Mouse (Mus musculus): Measurements from ENCODE around the gene Map2.

The Map2 gene

DNA sequence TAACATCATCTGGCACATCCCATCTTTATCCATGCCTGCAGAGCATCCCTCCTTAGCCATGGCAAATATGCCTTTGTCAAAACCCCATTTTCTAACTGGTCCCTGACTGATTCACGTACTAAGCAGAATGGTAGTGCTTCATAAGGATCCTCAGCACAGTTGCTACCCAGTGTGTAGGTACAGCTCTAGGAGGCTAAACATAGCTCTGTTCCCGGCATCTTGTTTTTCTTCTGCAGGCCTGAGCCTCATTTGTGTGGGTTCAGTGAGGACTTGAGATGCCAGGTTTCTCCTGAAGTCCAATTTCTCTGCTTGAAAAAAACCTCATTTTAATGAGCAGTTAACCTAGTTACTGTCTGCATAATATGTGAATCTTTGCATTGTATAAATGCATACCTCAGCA lies 30.4 kb downstream of the Map2 start:
- DNase-seq (ENCODE audit: low read depth, low spot score) = no peak

DNA sequence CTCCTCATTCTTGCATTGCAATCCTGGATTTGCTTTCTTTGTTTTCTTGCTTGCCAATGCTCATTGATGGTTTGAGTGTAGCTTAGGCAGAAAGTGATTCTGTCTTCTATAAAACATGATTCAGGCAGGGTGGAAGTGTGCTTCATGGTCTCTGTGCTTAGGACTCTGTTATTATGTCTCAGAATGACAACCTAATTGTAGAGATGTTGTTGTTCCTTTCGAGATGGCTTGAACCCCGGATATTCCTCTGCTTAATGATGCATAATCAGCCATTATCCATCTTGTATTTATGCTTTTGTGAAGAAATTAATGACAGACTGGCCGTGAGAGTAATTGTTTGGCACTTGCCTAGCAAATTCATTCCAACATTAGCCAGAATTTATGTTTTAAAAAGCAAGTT lies 31.8 kb downstream of the Map2 start:
- no peak for DNase-seq (ENCODE audit: low read depth, low spot score)

DNA sequence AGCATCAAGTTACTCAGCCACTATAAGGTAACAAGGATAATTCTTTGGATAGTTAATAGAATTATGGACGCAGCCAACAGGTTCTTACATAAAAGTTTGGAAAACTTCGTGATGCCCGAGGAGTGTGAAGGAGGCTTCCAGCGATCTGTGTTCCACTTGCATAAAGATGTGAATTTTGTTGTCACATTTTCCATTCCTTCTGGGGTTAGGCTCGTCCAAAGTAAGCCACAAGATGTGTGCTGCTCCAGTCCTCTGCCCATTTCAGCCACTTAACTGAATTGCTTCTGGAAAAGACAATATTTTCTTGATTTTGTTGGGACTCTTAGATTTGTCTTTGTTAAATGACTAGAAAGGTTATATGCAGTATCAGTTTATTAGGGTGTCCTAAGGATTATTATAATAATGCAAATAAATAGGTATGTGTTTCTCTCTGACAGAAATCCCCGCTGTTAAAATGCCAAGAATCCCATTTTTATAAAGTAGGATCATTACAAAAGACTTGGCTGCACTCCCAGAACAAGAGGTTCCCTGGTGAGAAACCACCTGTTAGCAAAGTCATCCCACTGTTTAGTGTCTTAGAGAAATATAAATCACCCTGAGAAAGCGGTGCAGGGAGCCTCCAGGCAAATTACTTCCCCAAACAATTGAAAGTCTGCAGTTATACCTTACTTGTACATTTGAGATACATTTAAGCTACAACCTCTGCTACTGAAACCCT lies 36.2 kb downstream of the Map2 start:
- DNase-seq (ENCODE audit: low read depth, low spot score) = no peak

DNA sequence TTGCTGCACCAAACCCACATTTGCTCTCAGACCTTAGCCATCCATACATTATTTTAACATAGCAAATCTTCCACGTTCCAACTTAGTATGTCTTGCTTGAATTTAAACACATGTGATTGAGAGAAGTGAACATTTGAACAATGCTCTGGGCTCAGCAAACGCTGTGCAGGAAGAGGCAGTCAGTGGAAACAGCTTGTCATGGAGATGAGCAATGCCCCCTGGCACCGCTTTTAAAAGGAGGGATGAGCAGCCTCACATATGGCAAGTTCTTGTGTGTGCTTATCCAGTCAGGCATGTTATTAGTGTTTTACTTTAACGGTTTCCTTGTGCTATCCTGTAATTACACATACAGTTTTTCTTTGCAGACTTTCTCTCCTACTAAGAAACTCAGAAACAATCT lies 46.4 kb downstream of the Map2 start:
- no peak for DNase-seq (ENCODE audit: low read depth, low spot score)

DNA sequence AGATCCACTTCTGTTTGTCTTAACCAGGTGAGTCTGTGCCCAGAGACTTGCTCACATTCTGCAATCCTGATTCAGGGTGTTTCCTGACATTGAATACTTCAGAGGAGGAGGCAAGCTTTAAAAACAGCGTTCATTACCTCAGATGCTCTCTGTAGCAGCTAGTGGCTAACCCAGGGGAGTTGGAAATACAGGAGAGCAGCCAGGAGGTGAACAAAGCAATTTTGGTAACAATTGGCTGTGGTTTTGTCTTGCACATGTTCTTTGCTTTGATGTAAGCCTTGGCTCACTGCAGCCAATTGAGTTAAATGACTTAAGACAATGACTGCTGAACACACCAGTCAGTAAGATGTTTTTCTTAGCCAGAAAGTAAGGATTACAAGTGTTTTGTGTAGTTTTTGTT lies 48.3 kb downstream of the Map2 start:
- DNase-seq (ENCODE audit: low read depth, low spot score) = no peak

DNA sequence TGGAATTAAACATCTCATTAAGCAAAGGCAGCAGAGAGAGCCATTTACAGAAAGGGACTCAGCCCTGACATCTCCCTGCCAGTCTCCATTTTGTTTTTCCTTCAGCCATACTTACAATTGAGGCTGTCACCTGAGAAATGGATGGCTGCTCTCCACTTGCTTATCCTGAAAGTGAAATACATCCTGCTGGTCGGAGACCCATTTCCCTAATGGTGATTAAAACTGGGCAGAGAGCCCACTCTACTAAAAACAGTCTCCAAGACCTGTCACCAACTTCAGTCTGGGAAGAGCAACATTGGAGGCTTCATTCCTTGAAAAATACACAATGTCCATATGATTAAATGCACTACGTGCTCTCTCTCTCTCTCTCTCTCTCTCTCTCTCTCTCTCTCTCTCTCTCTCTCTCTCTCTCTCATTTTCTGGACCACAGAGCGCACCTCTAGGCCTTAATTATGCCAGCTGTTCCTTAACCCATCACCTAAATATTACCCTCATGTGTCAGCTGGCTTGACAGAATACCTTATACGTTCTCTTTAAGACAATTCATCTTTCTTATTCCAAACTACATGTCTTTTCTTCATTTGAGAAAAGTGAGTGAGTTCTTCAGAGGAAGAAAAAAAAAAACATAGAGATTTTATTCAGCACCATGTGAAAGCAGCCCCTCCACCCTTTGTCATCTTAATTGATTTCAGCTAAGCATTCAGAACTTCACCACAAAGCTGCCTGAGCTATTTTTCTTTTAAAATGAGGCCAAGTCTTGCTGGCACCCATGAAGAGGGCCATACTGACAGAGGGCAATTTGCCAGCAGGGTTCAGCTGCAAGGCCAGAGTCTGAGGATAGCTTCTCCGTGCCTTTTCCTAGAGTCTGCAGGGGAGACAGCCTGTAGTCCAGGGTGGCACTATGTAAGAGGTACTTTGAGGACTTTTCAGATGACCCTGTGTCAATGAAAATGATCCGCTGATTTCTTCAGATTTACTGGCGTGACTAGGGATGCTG lies 51.6 kb downstream of the Map2 start:
- DNase-seq (ENCODE audit: low read depth, low spot score) = no peak

DNA sequence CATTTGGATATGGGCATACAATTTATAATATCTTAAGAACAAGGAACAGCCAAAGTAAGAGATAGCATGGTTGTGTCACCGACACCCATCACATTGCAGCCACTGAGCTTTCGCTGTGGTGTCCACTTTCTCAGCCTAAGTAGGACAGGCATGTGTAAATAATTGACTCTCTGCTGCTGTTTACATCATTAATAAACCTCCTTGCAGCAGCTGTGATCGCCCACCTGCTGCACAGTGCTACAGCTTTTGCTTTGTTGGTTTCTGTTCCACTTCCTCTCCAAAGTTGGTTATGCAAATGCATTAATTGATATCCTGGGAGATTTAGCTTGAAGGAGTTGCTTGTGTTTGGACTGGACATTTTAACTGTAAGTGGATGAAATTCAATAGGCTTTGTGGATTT lies 53.1 kb downstream of the Map2 start:
- no peak for DNase-seq (ENCODE audit: low read depth, low spot score)

DNA sequence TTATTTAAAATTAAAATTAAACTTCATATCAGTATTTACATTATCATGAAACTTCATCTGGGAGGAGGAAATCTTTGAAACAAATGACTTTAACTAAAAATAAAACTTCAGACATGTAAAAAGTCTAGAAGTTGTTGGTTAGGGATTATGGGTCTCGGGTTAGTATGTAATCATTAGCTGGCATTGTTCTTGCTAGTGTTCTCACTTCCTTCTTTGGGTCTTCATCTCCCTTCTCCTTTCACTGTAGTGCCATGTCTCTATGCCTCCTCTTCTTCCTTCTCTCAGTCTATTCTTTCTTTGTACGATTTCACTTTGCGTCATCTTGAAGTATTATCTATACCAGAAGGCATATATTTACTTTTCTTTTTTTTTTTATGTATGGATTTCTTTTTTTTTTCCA lies 55.3 kb downstream of the Map2 start:
- DNase-seq (ENCODE audit: low read depth, low spot score) = no peak

DNA sequence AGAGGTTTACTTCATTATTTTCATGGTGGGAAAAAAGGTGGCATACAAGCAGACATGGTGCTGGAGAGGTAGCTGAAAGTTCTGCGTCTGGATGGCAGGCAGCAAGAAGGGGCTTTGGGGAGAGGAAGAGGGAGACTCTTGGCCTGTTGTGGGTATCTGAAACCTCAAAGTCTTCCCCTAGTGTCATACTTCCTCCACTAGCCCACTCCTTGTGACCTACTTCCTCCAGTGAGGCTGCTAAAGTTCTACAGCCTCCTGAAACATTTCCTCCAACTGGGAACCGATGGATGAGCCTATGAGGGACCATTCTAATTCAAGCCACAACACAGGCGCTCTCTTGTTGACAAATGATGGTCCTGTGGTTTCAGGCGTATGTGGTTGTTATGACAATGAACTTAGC lies 56.9 kb downstream of the Map2 start:
- no peak for DNase-seq (ENCODE audit: low read depth, low spot score)

DNA sequence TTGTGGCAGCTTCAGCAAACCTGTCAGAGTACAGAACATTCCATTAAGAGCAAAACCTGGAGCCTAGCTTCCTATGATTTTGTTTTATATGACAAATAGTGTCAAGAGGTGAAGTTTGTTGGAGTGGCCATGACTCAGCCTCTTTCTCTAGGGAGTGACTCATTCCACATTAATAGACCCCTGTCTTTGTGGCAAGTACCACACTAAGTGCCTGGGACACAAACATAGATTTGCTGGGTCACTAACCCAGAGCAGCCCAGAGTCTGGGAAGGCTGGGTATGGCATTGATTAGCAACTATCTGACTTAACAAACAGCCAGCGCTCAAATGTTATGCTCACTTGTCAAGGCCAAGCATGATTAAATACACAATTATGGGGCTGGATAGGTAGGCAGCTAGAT lies 69.8 kb downstream of the Map2 start:
- no peak for DNase-seq (ENCODE audit: low read depth, low spot score)

DNA sequence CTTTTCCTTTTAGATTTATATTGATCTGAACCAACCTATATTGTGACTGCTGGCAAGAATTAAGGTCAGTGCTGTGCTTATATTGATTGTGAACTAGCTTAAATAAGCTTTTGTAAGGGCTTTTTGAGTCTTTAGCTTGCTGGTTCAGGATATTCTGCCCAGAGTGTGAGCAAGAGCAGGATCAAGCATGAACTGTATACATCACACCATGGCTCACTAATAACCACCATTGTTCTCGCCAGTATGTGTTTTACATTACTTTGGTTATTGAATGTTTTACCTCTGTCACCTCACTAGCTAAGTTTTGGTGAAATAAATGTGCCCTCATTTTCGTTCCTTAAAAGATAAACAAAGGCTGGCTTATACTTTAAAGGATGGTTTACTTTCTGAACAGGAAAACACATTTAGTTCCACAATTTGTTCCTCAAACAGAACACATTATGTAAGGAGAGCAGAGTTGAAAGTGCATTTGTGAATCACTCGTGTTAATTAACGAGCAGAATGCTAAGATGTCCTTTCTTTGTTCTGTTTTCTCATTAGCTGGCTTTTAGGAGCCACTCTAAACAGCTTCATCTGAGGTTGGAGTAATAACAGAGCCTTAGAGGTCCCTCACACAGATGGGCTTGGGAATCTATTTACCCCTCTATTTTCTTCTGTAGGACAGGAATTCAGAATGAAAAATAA lies 76.7 kb downstream of the Map2 start:
- DNase-seq (ENCODE audit: low read depth, low spot score) = no peak

DNA sequence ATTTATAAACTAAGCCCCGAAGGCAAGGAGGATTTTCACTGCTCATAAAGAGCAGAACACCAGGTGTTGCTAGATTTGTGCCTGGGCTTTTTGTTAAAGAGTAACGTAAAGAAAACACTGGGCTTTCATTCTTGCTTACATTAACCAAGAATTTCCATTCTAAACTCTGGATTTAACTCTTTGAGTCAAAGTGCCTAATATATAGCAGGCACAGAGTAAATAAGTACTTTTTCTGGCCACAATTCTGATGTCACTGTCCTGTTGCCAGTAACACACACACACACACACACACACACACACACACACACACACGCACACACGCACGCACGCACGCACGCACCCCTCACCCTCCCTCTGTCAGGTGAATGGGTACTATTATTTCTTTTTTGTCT lies 77.3 kb downstream of the Map2 start:
- DNase-seq (ENCODE audit: low read depth, low spot score) = no peak

DNA sequence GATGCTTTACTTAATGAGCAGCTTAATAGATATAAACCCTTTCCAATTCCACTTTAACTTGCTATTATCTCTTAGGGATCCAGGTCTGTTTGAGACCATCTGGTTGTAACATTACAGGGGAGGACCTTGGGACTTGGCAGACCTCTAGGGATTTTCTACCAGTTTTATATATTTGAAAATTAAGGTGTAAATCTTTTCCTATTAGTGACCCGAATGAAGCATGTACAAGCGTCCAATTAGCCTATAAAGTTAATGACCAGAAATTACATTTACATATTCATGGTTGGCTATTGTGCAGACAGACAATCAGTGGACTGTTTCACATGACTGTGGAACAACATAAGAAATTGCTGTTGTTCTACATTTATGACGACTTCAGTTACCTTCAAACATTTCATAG lies 88.1 kb downstream of the Map2 start:
- no peak for DNase-seq (ENCODE audit: low read depth, low spot score)

DNA sequence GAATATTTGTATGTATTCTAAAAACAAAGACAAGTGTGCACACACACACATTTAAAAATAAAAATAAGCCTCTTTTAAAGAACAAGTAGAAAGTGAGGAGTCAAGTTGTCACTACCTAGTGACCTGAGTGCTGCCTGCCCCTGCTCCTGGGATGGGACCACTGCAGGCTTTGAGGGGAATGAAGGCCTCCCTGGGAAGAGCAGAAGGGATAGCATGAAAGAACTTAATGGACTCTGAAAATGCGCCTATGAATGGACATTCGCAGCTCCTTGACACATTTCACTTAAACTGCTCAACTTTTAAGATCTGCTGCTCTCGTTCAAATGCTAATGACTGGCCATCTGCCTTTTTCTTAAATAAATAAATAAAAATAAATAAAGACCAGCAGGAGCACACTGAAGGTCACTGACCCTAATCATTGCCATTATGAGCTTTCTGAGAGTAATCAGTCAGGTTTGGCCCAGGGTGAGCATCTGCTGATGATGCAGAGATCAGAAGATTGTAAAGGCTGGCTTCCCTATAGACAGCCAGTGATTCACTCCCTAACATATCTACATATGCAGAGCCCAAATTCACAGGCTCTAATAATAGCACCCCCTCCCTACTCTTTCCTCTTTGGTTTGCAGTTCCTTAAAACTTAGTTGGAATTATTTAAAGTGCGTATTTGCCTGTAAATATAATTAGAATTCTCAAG lies 91.3 kb downstream of the Map2 start:
- DNase-seq (ENCODE audit: low read depth, low spot score) = no peak

DNA sequence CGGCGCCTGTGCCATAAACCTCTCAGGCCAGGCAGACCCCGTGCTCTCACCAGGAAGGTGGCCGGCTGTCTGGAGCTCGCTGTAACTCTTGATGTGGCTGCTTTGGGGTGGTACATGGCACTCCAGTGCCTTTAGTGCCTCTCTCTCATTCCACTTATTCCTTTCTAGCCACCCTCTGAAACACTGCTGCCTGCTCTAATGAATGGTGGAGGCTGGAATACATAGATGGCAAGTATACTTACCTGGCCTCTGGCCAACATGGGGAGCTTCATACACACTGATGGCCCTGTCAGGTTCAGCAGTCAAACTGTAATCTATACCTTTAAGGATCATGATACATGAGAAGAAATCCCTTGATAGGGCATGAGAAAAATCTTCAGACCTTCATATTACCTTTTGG lies 102.6 kb downstream of the Map2 start:
- no peak for DNase-seq (ENCODE audit: low read depth, low spot score)

DNA sequence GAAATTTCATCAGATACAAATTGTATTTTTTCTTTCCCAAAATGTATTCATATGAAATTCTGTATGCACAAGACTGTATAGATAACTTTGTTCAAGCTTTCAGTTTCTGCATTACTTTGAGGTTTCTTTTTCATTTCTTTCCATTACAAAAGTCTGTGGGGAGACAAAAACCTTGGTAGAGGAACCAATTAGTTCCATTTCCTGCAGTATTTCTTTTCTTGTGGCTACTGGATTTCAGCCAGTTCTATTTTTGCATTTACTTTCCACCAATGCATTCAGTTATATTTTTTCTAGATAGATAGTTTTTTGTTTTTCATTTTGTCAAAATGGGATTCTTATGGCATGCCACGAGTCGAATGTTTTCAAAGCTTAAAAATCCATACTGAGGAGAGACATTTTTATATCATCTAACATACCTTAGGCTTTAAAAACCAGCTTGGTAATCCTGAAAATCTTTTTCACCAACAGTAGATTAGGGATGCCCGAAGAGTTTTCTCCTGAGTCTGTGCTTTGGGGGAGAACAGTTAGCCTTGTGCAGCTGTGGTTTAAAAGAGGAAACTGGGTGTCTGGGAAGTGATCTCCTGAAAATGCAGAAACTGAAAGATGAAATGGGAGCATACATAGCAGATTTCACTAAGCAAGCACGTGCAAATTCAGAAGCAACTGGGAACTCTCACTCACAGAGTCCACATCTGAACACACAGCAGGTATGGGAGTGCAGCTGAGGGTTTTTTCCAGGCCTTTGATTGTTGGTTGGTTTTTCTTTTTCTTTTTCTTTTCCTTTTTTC lies 104.3 kb downstream of the Map2 start:
- peak; percentile 25 for DNase-seq (ENCODE audit: low read depth, low spot score)

DNA sequence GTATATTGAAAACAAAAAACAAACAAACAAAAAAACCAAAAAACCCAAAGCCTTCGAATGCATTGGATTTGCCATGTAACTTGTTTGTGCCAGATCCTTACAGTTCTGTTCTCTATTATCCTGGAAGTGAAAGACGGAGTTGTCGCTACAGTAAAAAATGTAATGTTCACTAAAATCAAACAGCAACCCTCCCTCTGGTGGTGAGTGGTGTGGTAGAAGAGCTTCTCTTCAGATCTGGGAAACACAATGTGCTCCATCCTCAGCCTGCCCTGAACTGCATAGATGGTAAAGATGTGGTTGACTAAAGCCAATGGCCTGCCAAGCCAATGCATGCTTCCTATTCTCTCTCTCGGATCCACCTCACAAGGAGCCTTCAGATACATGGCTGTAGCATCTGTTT lies 105.1 kb downstream of the Map2 start:
- DNase-seq (ENCODE audit: low read depth, low spot score) = peak; percentile 0

DNA sequence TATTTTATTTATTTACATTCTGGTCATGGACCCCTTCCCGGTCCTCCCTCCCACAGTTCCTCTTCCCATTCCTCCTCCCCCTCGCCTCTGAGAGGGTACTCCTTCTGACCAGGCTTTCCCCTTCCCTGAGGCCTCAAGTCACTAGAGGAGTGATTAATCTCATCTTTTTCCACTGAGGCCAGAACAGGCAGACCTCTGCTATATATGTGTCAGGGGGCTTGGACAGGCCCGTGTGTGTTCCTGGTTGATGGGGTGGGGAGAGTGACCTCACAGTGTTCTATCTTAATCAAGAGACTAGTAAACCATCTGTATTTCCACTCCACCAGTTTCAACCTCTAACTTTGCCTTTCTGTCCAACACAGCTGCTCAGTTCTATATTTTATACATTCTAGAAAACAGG lies 107.4 kb downstream of the Map2 start:
- DNase-seq (ENCODE audit: low read depth, low spot score) = no peak

DNA sequence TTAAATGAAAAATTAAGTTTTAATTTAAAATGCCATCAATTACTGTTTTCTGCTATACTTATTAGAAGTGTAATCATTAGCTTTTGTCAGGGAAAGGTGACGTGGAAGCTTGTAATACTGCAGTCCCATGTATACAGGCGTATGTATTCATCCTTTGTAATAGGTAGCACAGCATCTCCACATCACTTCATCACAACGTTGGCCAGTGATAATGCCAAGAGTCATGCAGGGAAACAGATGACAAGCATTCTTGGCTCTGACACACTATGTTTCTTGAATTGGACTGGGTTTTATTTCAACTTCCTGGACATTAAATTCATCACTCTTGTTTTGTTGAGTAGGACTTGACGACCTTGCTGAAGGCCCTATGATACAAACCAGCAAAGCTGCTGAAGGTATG lies 113.9 kb downstream of the Map2 start:
- no peak for DNase-seq (ENCODE audit: low read depth, low spot score)

DNA sequence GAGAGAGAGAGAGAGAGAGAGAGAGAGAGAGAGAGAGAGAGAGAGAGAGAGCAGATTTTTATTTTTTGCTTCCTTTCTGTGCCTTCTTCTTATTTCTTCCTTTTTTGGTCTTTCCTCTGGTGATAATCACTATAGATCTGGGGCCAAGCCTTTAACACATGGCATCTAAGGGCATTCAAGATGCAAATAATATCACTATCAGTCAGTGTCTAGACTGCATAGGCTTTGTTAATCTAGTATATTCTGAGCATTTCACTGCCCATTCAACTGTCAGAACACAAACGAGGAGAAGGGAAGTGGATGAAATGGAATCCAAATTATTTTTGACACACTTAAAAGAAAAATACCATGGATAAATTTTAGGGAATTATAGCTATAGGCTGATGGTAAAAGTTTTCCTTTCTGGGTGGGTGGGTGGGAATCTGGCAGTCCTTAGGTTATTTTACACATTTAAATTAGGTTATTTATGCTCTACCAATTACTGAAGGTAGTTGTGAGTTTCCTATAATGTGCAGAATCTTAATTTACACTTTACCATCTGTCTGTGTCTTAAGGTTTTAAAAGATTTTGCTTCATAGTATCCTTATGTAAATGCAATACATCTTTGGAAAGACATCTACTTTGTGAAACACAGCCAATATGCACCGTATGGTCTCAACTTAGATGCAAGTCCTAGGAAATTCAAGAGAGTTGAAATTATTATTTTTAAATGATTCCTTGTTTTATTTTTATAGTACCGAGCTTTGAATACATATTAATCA lies 117.2 kb downstream of the Map2 start:
- no peak for DNase-seq (ENCODE audit: low read depth, low spot score)
